ENCODE assay signal across 24 mouse cellular contexts in the genomic region with DNA sequence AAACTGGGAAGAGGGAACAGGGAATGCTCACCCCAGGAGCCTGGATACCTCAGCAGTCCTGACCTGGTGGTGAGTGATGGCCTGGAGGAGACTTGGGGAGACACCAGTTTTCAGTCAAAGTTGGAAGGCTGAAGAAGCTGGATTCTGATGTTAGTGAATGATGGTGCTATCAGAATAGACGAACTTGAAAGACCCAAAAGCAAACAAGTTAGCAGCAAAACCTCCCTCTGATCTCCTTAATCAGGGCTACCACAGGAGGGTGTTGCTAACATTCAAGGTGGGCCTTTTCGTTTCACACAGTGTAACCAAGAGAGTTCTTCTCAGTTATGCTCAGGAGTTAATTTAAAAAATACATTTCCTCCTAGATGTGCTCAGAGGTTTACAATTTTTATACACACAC. TPM values are rescaled to one million over a fixed set of nuclear protein-coding genes. Genes with fewer than 3 reads are reported as not detected.
DNase-seq lines count a peak whose midpoint lies in the region; ATAC-seq and TF ChIP-seq lines count a peak whose summit lies in the region.
"Had no signal": no experiment of that assay in that cellular context is flagged by ENCODE, and none has a peak within 500 bp of the region (broad histone marks: within the 10 kb centered on the region; RNA-seq: fewer than 3 reads in every experiment).

No protein-coding gene starts in this region.

- no peak for TF ChIP-seq EP300 in stomach, postnatal 0 days (optimal IDR thresholded peaks at IDR 0.05)

- WGBS in spleen, adult 2 months: 72% methylated on average over 2 of the region's 2 CpGs
- 66% methylated on average over 2 of the region's 2 CpGs for WGBS in stomach, postnatal 0 days
- WGBS in embryonic facial prominence, embryonic 10.5 days: 86% methylated on average over 2 of the region's 2 CpGs

- no peak overlapping the region for H3K4me2 ChIP-seq in stomach, postnatal 0 days (replicated peaks; ENCODE audit: low read depth)

- no peak overlapping the region for H3K9ac ChIP-seq in stomach, postnatal 0 days (ENCODE audit: low read length)

- peak overlapping the region; percentile 29 for H3K27ac ChIP-seq in spleen, adult 2 months (ENCODE audit: insufficient read depth, low read length)
- no peak overlapping the region for H3K27ac ChIP-seq in stomach, postnatal 0 days (replicated peaks)
- no peak overlapping the region for H3K27ac ChIP-seq in embryonic facial prominence, embryonic 10.5 days (replicated peaks)

- H3K27me3 ChIP-seq in spleen, adult 2 months (ENCODE audit: control insufficient read depth, insufficient read depth, low read length): no peaks in the 10 kb centered on the region
- no peaks in the 10 kb centered on the region for H3K27me3 ChIP-seq in stomach, postnatal 0 days (ENCODE audit: control insufficient read depth, insufficient read depth, low read length)
- H3K27me3 ChIP-seq in embryonic facial prominence, embryonic 10.5 days (replicated peaks; ENCODE audit: low read depth, poor library complexity, severe bottlenecking): no peaks in the 10 kb centered on the region
- H3K27me3 ChIP-seq: CH12.LX had no signal

- DNase-seq in CD4-positive, CD25-positive, alpha-beta regulatory T cell, adult 2 months (ENCODE audit: low read depth, low spot score): peak; percentile 53
- DNase-seq in spleen, adult 2 months (ENCODE audit: low read depth in 1 of 2, low spot score in 2 of 2): no peak
- DNase-seq in spleen, postnatal 10 days (ENCODE audit: low spot score in 2 of 2): no peak
- DNase-seq in induced T-regulatory cell, adult 2 months (ENCODE audit: low read depth): peak; percentile 70
- DNase-seq in naive thymus-derived CD4-positive, alpha-beta T cell, adult 2 months (ENCODE audit: low read depth): peak; percentile 34
- DNase-seq in stomach, postnatal 0 days (ENCODE audit: low spot score): no peak
- no peak for DNase-seq in embryonic facial prominence, embryonic 10.5 days (ENCODE audit: low spot score)
- DNase-seq: adrenal gland, adult 2 months; adrenal gland, adult 8-10 months; adrenal gland, postnatal 10 days; adrenal gland, postnatal 14 days; adrenal gland, postnatal 25 days; adrenal gland, postnatal 36 days; B cell, adult 2 months; cerebellum, adult 11 months; cerebellum, adult 11-12 months; cerebellum, adult 18-20 months; cerebellum, adult 2 months had no signal

- no peak overlapping the region for H3K4me3 ChIP-seq in spleen, adult 2 months (ENCODE audit: extremely low read depth, insufficient read depth, insufficient read length)
- no peak overlapping the region for H3K4me3 ChIP-seq in stomach, postnatal 0 days (ENCODE audit: low read depth, low read length)
- no peak overlapping the region for H3K4me3 ChIP-seq in embryonic facial prominence, embryonic 10.5 days

- H3K36me3 ChIP-seq in spleen, adult 2 months (ENCODE audit: control insufficient read depth, insufficient read depth, low read length): no peaks in the 10 kb centered on the region
- H3K36me3 ChIP-seq in stomach, postnatal 0 days (ENCODE audit: control insufficient read depth, insufficient read depth, low read length): no peaks in the 10 kb centered on the region
- no peaks in the 10 kb centered on the region for H3K36me3 ChIP-seq in embryonic facial prominence, embryonic 10.5 days (replicated peaks)
- H3K36me3 ChIP-seq: G1E had no signal

- no peaks in the 10 kb centered on the region for H3K9me3 ChIP-seq in stomach, postnatal 0 days (ENCODE audit: control insufficient read depth, low read length)
- no peaks in the 10 kb centered on the region for H3K9me3 ChIP-seq in embryonic facial prominence, embryonic 10.5 days
- H3K9me3 ChIP-seq: G1E had no signal

- TF ChIP-seq CTCF in spleen, adult 2 months (IDR thresholded peaks at IDR 0.05; ENCODE audit: extremely low read depth, insufficient read depth, insufficient read length, insufficient replicate concordance): no peak
- TF ChIP-seq CTCF in stomach, postnatal 0 days (IDR thresholded peaks at IDR 0.05; ENCODE audit: low read depth): no peak

- no peak for ATAC-seq in CD4-positive, CD25-positive, alpha-beta regulatory T cell, adult 4 months
- no peak for ATAC-seq in stomach, postnatal 0 days (ENCODE audit: low FRiP score, low TSS enrichment)
- ATAC-seq: Patski had no signal

- no peaks in the 10 kb centered on the region for H3K4me1 ChIP-seq in spleen, adult 2 months (ENCODE audit: control insufficient read depth, insufficient read depth, insufficient read length)
- H3K4me1 ChIP-seq in stomach, postnatal 0 days (replicated peaks; ENCODE audit: control insufficient read depth, insufficient read depth): no peaks in the 10 kb centered on the region
- H3K4me1 ChIP-seq in embryonic facial prominence, embryonic 10.5 days: no peaks in the 10 kb centered on the region

- TF ChIP-seq POLR2A in spleen, adult 2 months (IDR thresholded peaks at IDR 0.05; ENCODE audit: low read depth, low read length): no peak

RNA-seq across cellular contexts. Expression of gene Ctla4, which starts 3.5 kb away (rescaled TPM):
- polyA plus RNA-seq in CD4-positive, CD25-positive, alpha-beta regulatory T cell, adult 4 months (2017; shearing (Covaris generic)): 100 to 1,000 TPM; 274 to 291 TPM
- 2.4 and 2.7 TPM in 2 replicates for polyA plus RNA-seq in spleen, adult 2 months (2012; rRNA removed)
- polyA plus RNA-seq in stomach, postnatal 0 days (2015; fragmentation: Nextera tagmentation; extraction: Ambion mirVana): not detected in 2 replicates
- not detected in 2 replicates for polyA plus RNA-seq in embryonic facial prominence, embryonic 10.5 days (2016; fragmentation: Nextera tagmentation; extraction: Ambion mirVana)
- polyA plus RNA-seq: brain, embryonic 14.5 days; C2C12; cerebellum, adult 2 months; G1E; Patski had no signal

Comparison
In these comparisons a context has a peak if more than half of its experiments do, and no peak if none do; other contexts are left out.
1. DNase-seq: peak in CD4-positive, CD25-positive, alpha-beta regulatory T cell, adult 2 months (single experiment), induced T-regulatory cell, adult 2 months (single experiment) and naive thymus-derived CD4-positive, alpha-beta T cell, adult 2 months (single experiment); none in spleen, adult 2 months (0 of 2), spleen, postnatal 10 days (0 of 2), stomach, postnatal 0 days (single experiment) and embryonic facial prominence, embryonic 10.5 days (single experiment).
2. RNA of gene Ctla4, which starts 3.5 kb away (polyA plus RNA-seq): 274 to 291 TPM in CD4-positive, CD25-positive, alpha-beta regulatory T cell, adult 4 months; 2.4 to 2.7 TPM in spleen, adult 2 months, not detected in stomach, postnatal 0 days and not detected in embryonic facial prominence, embryonic 10.5 days; every median in the first group is over 10 times any median in the second.